Mouse (Mus musculus): ENCODE results near the gene Xpnpep3. TPM values are rescaled to one million over a fixed set of nuclear protein-coding genes. Genes with fewer than 3 reads are reported as not detected.

Gene Xpnpep3
- total RNA-seq, 2 experiments from 2014 or later = 11.1 to 11.5 TPM

DNA sequence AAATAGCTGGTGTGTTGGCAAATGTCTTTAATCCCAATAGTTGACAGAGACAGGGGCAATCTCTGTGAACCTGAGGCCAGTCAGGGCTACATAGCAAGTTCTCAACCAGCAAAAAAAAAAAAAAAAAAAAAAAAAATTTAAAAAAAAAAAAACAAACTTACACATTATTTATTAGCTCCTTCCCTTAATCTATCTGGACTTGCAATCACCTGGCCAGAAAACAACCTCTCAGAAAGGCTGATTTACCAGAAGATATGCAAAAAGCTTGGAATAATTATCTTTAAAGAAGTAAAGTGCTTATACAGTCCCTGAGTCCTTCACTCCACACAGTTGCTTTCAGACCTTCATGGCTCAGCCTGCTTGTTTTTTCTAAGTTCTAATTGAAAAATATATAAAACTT lies 1.7 kb upstream of the Xpnpep3 start:
- no peak for DNase-seq (ENCODE audit: low spot score in 2 of 2)

DNA sequence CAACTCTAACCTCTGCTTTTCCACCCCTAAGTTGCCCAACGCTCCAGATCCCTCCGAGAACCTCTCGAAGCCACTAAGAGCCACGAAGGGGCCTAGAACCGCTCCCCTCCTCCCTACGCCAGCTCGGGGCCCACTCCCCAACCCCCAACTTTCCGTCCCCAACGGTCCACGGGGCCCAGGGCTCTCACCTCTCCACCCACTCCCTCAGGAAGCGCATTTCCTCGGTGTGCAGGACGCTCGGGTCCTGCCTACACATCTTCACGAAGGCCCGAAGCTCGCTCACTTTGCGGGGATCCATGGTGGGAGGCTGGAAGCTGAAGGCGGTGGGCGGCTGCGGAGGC lies 671 bp upstream of the Xpnpep3 start:
- DNase-seq (ENCODE audit: low spot score in 2 of 2) = no peak

DNA sequence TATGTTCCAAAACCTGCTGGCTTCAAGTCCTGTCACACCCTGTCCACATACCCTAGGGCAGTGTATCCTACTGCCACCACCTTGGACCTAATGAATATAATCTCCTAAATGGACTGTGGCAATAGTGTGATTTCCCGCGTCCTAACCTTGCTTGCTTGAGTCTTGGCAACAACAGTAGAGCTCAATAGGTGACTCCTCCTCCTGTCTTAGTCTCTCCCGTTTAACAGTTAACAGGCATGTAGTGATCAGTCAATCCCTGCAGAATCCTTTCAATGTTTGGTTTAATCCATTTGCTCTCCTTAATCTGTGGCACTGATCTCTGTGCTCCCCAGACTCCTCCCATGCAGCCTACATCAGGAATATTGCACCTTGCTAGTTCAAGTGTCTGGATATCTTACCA lies 5.1 kb downstream of the Xpnpep3 start:
- DNase-seq (ENCODE audit: low spot score in 2 of 2) = no peak

DNA sequence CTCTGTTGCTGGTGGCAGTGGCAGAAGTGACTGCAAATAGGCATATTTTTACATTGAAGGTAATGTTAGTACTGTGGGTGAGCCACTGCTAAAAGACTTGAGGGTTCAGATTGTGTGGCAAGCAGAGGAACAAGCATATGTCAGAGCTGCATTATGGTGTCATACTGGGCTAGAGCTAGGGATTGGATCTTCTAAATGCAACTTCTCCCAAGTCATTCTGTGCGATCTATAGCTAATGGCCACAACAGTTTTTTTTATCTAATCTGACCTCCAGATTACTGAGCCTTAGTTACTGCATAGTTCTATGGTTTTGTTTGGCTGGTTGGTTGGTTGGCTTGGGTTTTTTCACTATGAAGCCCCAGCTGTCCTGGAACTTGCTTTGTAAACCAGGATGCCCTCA lies 8.3 kb downstream of the Xpnpep3 start, which contains the start of gene Dnajb7:
TSS of gene Dnajb7 (minus strand) at position 101 of the 400 bp plus-strand sequence.
- no peak for DNase-seq (ENCODE audit: low spot score in 2 of 2)

DNA sequence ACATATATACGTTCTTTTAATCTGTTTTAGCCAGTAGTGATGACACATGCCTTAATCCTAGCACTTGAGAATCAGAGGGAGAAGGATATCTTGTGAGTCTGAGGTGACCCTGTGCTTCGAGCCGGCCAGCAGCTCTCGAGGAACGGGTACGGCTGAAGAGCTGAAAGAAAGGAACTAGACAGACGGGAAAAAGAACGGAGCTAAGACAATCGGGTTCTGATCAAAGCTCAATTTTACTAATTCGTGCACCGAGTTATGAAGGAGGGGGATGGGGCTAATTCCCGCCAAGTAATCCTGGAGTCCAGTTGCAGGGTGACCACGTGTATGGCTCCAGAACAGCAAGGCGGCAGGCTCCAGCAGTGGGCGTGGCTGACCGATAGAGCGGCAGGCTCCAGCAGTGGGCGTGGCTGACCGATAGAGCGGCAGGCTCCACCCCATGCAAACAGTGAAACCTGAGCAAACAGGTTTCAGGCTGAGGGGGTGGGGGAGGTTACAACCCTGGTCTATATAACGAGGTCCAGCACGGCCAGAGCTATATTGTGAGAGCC lies 16.9 kb downstream of the Xpnpep3 start:
- peak in 1 of 2 experiments; percentile 20 for DNase-seq (ENCODE audit: low spot score in 2 of 2)

DNA sequence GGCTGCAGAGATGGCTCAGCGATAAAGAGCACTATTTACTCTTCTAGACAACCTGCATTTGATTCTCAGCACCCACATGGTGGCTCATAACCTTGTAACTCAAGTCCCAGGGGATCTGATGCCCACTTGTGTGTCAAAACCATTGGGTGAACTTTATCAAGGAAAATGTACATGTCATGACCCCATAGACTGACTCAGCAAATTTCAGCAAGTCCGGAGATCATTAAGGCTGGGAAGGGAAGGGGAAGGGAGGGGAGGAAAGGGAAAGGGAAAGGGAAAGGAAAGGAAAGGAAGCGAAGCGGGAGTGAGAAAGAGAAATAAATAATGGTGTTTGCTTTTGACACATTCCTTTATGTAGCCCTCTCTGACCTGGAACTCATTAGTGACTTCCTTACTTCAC lies 18.1 kb downstream of the Xpnpep3 start:
- DNase-seq (ENCODE audit: low spot score in 2 of 2) = no peak

DNA sequence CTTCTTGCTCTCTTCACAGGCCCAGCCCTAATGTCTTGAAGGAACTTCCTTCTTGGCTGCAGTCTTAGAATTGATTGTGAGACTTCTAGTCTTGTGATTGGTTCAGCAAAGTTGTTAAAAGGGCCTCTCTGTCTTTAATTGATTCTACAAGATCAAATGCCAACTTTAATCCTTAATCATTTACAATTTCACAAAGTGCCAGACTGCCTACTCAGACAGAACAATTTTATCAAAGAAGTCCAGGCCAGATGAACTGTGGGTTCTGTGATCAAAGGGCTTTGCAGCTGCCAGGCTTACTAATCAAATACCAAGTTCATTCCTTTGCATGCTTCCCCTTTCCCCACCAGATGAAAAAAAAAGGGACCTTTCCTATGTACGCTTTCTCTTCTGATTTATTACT lies 21.5 kb downstream of the Xpnpep3 start:
- DNase-seq (ENCODE audit: low spot score in 2 of 2) = no peak

DNA sequence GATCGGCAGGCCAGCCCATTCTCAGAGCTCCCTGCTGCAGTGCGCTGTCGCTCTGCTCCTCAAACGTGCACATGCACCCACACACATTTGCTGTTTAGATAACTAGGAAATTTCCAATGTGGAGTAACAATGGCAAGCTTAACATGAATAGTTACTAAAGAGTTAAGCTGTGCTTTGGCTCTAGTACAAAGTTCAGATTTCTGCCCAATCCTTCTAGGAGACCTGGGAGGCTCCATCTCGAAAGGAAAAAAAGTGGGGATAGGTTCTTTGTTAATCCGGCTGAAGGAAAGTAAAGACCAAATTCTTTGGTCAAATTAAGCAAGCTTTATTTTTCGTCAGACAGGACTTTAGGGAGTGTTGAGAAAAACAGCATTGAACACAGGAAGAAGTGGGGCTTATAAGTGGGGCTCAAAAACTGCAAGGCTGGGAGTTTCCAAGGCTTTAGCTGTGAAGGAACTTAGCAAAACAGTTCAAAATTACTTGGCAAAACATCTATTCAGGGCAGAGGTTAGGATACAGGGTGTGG lies 22.3 kb downstream of the Xpnpep3 start:
- no peak for DNase-seq (ENCODE audit: low spot score in 2 of 2)

DNA sequence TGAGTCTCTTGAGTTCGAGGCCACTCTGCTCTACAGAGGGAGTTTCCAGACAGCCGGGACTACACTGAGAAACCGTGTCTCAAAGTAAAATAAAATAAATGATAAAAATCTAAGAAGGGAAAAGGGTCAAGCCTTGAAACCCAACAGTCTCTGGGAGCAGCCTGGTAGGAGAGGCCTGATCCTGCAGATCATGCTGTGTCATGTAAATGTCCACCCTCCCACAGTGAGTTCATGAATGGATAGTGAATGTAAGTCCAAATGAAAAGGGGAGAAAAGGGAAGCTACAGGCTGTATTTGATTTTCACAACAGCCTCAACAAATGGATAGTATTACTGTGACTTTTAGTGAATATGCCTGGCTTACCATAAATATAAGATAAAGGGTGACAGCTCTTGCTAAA lies 25.4 kb downstream of the Xpnpep3 start:
- DNase-seq (ENCODE audit: low spot score in 2 of 2) = no peak

DNA sequence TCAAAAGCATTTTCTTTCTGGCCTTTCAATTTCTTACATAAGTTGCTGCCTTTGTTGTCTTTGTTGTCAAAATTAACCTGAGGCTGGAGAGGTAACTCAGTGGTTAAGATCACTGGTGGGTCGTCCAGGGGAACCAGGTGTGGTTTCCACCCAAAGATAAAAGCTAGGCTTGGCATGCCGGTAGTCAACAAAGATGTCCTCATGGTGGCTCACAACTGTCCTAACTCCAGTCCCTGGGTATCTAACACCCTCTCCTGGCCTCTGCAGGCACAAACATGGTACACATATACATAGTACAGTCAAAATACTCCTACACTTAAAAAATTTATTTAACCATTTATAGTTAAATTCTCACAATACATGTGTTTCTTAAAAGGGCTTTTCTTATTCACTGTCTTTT lies 28.0 kb downstream of the Xpnpep3 start:
- DNase-seq (ENCODE audit: low spot score in 2 of 2) = no peak

DNA sequence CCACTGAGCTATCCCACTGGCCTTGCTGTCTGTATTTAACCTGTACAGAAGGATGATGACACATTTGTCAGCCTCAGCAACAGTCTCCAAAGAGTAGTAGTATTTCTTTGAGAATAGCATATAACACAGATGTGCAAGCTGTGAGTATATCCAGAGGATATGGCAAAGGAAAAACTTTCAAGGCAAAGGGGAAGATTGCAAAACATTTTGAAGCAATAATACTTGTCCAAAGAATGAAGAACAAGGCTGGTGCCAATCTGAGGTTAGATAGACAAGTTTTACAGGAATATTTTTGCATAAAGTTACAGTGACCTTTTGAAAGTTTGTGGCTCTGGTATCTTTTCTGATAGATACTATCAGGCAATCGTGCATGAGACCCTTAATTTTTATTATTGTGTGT lies 31.3 kb downstream of the Xpnpep3 start:
- DNase-seq (ENCODE audit: low spot score in 2 of 2) = no peak

DNA sequence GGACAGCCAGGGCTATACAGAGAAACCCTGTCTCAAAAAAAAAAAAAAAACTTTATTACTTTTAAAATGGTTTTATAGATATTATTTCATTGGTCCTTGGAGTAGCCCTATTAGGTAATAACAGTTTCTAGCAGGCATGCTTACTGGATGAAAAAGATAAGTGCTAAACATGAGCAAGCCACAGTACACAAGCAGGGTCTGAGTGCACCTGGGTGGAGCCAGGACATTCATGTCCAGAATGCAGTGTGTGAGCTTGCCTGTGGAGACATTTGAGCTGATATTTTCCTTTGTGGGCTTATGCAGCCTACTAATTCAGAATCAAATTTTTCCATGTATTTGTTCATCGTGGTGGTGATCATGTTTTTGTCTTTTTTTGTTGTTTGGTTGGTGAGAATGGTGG lies 38.4 kb downstream of the Xpnpep3 start:
- no peak for DNase-seq (ENCODE audit: low spot score in 2 of 2)

DNA sequence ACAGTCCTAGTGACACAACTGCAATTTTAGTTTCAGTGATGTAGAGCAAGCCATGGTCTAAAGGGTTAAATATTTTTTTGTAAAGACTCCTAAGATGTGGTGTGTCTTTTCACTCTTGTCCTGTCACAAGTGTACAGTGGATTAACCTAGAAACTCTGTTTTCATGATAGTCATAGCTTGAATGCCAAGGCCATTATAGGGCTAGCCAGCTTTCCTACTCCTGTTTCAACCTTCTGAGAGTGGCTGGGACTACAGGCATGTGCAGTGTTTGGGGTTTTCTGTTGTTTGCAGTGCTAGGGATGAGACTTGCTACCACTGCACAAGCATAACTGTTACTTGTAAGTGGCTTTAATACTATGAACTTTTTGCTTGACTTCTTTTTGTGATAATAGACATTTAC lies 39.3 kb downstream of the Xpnpep3 start:
- DNase-seq (ENCODE audit: low spot score in 2 of 2) = no peak

DNA sequence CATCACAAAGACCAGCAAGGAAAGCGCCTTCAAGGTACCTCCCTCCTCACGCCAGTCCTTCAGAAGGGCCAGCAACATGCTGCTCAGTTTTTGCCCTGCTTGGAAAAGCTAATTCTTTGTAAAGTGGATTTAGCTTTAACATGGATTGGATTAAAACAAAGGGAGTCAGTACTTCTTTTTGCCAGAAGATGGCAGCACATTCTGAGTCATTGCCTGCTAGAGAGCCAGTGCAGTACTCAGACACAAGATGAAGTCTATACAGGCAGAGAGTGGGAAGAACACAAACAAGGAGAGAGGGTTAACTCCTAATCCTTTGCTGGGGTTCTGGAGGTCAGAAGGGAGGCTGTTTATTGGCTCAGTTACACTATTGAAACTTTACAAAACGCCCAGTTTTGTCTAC lies 48.5 kb downstream of the Xpnpep3 start:
- DNase-seq (ENCODE audit: low spot score in 2 of 2) = peak; percentile 67 to 72

DNA sequence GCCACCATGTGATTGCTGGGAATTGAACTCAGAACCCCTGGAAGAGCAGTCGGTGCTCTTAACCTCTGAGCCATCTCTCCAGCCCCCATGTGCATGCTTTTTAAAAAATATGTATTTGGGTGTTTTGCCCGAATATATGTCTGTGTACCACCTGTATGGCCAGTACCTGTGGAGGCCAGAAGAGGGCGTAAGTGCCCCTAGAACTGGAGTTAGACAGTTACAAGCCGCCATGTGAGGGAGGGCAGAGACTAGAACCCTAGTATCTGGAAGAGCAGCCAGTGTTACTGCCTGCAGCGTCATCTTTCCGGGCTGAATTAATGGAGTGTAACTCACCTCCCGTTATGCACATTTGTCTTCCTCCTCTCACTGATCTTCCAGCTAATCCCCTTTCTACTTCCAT lies 61.6 kb downstream of the Xpnpep3 start:
- no peak for DNase-seq (ENCODE audit: low spot score in 2 of 2)

DNA sequence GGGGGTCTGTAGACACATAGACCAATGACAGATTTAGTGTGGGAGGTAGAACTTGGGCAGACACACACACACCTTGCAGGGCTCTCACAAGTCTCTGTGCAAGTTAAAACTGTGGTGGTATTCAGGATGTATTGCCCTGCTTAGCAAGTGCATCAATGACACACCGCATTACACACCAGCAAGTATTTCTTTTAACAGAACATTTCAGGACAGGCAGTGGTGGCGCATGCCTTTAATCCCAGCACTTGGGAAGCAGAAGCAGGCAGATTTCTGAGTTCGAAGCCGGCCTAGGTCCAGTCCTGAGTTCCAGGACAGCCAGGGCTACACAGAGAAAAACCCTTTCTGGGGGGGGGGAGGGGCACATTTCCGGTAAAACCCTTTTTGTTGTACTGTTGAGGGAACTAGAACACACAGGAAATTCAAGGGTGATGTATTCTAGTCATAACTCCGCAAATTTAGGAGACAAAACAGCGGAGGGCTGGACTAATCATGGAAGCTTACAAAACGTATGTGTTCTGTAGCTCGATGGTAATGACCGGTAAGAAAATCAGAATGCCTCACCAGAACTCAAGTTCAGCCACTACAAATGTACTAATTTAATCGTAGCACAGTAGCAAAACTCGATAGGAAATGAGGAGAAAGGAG lies 65.2 kb downstream of the Xpnpep3 start:
- no peak for DNase-seq (ENCODE audit: low spot score in 2 of 2)

DNA sequence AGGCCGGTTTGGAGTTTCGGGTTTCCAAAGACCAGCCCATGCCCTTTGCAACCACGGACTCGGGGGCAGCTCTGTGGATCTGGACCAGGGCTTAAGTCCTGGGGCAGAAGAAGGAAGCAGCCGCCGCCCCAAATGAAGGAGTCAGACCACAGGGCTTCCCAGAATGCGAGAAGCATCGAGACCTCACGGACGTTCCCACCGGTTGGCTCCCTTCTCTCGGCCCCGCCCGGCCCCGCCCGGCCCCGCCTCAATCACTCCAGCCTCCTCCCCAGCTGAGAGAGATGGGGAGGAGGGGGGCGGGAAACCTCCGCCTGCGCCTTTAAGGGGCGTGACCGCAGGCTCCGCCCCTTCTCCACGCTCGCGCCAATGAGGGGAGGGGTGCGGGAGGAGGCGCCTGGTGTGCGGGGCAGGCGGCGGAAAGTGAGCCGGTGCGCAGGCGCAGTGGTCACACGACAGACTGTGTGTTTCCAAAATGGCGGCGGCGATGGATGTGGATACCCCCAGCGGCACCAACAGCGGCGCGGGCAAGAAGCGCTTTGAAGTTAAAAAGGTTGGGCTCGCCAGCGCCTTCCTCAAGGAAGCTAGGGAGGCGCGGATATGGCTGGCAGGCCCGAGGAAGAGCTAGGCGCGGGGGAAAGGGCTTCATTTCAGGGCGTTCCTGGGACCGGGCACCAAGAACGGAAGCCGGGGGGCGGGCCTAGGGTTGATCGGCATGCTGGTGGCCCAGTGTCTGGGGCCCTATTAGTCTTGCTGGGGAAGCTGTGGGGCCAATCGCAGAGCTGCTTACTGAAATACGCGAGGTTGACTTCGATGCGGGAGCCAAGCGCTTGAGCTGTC lies 66.2 kb downstream of the Xpnpep3 start, which contains the start of gene Rbx1:
TSS of gene Rbx1 (plus strand) at position 396 of the 837 bp plus-strand sequence.
- DNase-seq (ENCODE audit: low spot score in 2 of 2) = peak; percentile 99

DNA sequence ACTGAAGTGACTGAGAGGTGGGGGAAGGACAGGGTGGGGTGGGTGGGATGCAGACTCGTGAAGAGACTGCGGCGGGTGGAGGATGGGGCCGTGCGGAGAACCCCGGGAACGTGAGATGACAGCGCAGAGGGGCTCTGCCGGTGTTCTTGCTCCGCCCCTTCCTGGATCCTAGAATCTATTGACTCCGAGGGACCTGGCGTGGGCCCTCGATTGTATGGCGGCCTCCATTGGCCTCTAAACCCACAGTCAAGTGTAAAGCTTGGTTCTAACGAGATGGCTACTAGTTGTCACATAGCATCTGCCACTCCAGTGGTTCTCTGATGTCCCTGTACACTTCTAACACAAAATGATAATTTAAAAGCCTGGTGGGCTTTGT lies 66.8 kb downstream of the Xpnpep3 start:
- no peak for DNase-seq (ENCODE audit: low spot score in 2 of 2)

DNA sequence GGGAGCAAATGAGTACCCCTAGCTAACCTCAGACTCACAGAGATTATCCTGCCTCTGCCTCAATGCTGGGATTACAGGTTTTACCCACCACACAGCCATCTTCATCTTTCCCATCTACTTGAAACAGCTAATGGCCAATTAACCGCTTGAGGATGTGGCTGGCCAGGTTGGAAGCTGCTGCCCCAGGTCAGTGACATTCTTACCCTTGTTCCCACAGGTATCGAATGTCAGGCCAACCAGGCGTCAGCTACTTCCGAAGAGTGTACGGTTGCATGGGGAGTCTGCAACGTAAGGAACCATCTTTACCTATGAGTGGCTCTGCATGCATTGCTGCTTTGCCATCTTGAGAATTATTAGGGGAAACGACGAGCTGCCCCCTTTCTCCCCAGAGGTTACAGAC lies 70.8 kb downstream of the Xpnpep3 start:
- DNase-seq (ENCODE audit: low spot score in 2 of 2) = no peak

DNA sequence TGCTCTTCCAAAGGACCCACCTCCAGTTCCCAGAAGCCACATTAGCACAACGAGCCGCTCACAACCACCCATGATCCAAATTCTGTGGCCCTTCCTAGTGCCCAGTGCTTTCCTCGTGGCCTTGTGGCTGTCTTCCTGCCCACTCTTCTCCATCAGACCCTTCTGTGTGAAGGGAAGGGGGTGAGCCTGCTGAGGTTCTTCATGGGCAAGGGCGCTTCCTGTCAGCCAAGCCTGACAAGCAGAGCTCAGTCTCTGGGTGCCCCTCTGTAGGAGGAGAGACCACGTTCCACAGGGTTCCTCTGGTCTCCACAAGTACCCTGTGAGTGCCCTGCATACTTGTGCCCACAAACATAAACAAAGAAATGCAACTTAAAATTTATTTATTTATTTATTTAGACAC lies 72.3 kb downstream of the Xpnpep3 start:
- no peak for DNase-seq (ENCODE audit: low spot score in 2 of 2)

DNA sequence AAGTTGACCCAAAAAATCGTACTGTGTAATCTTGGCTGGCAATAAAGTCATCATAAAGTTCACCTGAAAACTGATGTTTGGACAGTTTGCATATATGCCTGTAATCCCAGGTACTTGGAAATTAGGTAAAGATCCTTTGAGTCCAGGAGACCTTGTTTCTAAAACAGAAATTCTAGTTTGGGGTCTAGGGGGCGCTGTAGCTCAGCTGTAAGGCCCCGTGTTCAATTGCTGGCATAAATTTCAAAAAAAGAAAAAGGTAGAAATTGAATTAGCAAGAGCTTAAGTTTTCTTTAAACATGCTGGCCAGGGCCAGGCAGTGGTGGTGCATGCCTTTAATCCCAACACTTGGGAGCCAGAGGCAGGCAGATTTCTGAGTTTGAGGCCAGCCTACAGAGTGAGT lies 75.7 kb downstream of the Xpnpep3 start:
- peak; percentile 26 to 41 for DNase-seq (ENCODE audit: low spot score in 2 of 2)

DNA sequence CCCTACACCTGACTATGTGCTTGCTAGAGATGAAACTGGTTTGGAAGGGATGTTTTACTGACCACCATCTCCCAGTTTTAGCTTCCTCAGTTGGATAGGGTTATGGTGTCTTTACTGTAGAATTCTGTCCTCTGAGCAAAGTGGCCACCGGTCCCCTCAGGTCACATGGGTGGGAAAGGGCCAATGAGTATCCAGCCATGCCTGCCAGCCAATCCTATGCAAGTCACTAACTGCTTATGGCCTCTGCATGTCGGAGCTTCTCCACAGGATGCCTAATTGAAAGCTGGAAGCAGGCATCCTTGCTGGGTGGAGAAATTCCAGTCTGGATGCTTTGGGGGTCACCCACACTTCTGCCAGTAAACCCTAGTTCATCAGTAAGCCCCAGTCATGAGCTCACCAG lies 76.7 kb downstream of the Xpnpep3 start:
- DNase-seq (ENCODE audit: low spot score in 2 of 2) = no peak
